Mouse (Mus musculus) limb, embryonic 14.5 days (tissue): ENCODE results near the gene Lifr. TPM values are rescaled to one million over a fixed set of nuclear protein-coding genes. Genes with fewer than 3 reads are reported as not detected.
A peak's percentile ranks its signal among the peaks of the same experiment; 100 is the strongest.

Experiments used
- ATAC-seq: fragments of 200-750 bp; cut with Nextera tagmentation; 2 replicates; pipeline ENCODE4 v1.8.0; 2017; ENCODE audit warnings: low read depth, moderate number of reproducible peaks, moderate TSS enrichment; ENCODE audit not compliant: low FRiP score
- DNase-seq: peaks from one replicate; pipeline ENCODE4 v3.0.0-alpha.2; 2015; ENCODE audit warnings: low spot score
- H3K27ac ChIP-seq: fragments of 300-500 bp; sonication (generic); replicated peaks from 2 replicates; pipeline ENCODE4 v1.5.1; 2014; ENCODE audit warnings: low read depth, mild to moderate bottlenecking, low read length, moderate library complexity, mixed read lengths
- H3K27me3 ChIP-seq: fragments of 300-500 bp; sonication (generic); 2 replicates; pipeline ENCODE4 v1.6.1; 2014; ENCODE audit warnings: low read length, mixed read lengths; ENCODE audit not compliant: control insufficient read depth, insufficient read depth
- H3K36me3 ChIP-seq: fragments of 300-500 bp; sonication (generic); 2 replicates; pipeline ENCODE4 v1.6.1; 2014; ENCODE audit warnings: mild to moderate bottlenecking, low read length, moderate library complexity, mixed read lengths; ENCODE audit not compliant: control insufficient read depth, insufficient read depth
- H3K4me1 ChIP-seq: fragments of 300-500 bp; sonication (generic); 2 replicates; pipeline ENCODE4 v1.6.1; 2014; ENCODE audit warnings: antibody characterized with exemption, low read length, mixed read lengths; ENCODE audit not compliant: control insufficient read depth, insufficient read depth
- H3K4me2 ChIP-seq: fragments of 300-500 bp; sonication (generic); replicated peaks from 2 replicates; pipeline ENCODE4 v1.6.1; 2014; ENCODE audit warnings: low read depth, mild to moderate bottlenecking, low read length, moderate library complexity; ENCODE audit not compliant: severe bottlenecking
- H3K4me3 ChIP-seq: fragments of 300-500 bp; sonication (generic); replicated peaks from 2 replicates; pipeline ENCODE4 v1.5.1; 2014; ENCODE audit warnings: low read length
- H3K9ac ChIP-seq: fragments of 300-500 bp; sonication (generic); 2 replicates; pipeline ENCODE4 v1.6.1; 2014; ENCODE audit warnings: mild to moderate bottlenecking, low read depth, low read length, moderate library complexity; ENCODE audit not compliant: severe bottlenecking
- H3K9me3 ChIP-seq: fragments of 300-500 bp; sonication (generic); 2 replicates; pipeline ENCODE4 v1.6.1; 2016; ENCODE audit warnings: low read length; ENCODE audit not compliant: control insufficient read depth
- POLR2A ChIP-seq: fragments of 200-500 bp; IDR thresholded peaks from 2 replicates; pipeline ENCODE4 v1.8.0; 2012; ENCODE audit warnings: inconsistent platforms, mild to moderate bottlenecking, moderate library complexity, borderline replicate concordance; ENCODE audit not compliant: insufficient read depth, insufficient read length; ENCODE audit errors: extremely low read depth
- WGBS: fragments of 180-500 bp; shearing (Covaris S2); extraction: QIAGEN DNeasy Blood & Tissue Kit; methylation state at CpG from one replicate; pipeline ENCODE4 v1.1.7; 2014; 5-methylcytosine and 5-hydroxymethylcytosine counted together
- polyA plus RNA-seq, 2 experiments: library from polyadenylated mRNA; depleted of rRNA in 1 of 2; stranded (reverse) in 1 of 2; unstranded in 1 of 2; fragments of >200 nt; fragmentation: Nextera tagmentation in 1 of 2; extraction: Ambion mirVana in 1 of 2; gene quantifications; 2 replicates each; pipeline versions ENCODE4 v1.2.1 to v1.2.3; 2012 to 2014

Lifr gene
- polyA plus RNA-seq, 2 experiments = 15.7 to 25.2 TPM

GRCm38 (mm10) chr15:7197652-7198445 is 107.4 kb downstream of the Lifr start:
- Histone ChIP-seq H3K4me1 (peaks cover 34% of the 10 kb centered on the region), H3K27ac (0 out of 2 replicates have a peak overlapping the region, but pooled peaks have one; percentile 70), H3K36me3 (no peaks in the 10 kb centered on the region), H3K4me3 (no peak overlapping the region), H3K9ac (no peak overlapping the region), H3K27me3 (no peaks in the 10 kb centered on the region), H3K9me3 (no peaks in the 10 kb centered on the region), H3K4me2 (no peak overlapping the region)
- no peak for ATAC-seq
- DNase-seq = peak; percentile 44
- 25% methylated on average over 3 of the region's 3 CpGs for WGBS
- no peak for TF ChIP-seq POLR2A

GRCm38 (mm10) chr15:7198816-7199215 is 108.4 kb downstream of the Lifr start:
- DNase-seq = peak; percentile 40
- Histone ChIP-seq H3K9me3 (no peaks in the 10 kb centered on the region), H3K27ac (no peak overlapping the region), H3K4me3 (no peak overlapping the region), H3K9ac (no peak overlapping the region), H3K27me3 (no peaks in the 10 kb centered on the region), H3K4me1 (peaks cover 44% of the 10 kb centered on the region), H3K4me2 (no peak overlapping the region), H3K36me3 (no peaks in the 10 kb centered on the region)
- no peak for TF ChIP-seq POLR2A
- 44% methylated on average over 2 of the region's 2 CpGs for WGBS
- ATAC-seq = no peak

GRCm38 (mm10) chr15:7200286-7200685 is 109.9 kb downstream of the Lifr start:
- no peak for TF ChIP-seq POLR2A
- no peaks in the 10 kb centered on the region for H3K9me3 ChIP-seq
- 70% methylated on average over 6 of the region's 6 CpGs for WGBS
- H3K4me2 ChIP-seq = no peak overlapping the region
- no peak overlapping the region for H3K9ac ChIP-seq
- H3K4me3 ChIP-seq = no peak overlapping the region
- DNase-seq (no peak), ATAC-seq (no peak)
- no peak overlapping the region for H3K27ac ChIP-seq
- H3K27me3 ChIP-seq = no peaks in the 10 kb centered on the region
- peaks cover 47% of the 10 kb centered on the region for H3K4me1 ChIP-seq
- no peaks in the 10 kb centered on the region for H3K36me3 ChIP-seq

- Histone ChIP-seq H3K9ac (no peak overlapping the region), H3K4me3 (no peak overlapping the region), H3K27ac (peak overlapping the region; percentile 69), H3K9me3 (no peaks in the 10 kb centered on the region), H3K36me3 (no peaks in the 10 kb centered on the region), H3K4me1 (peaks cover 58% of the 10 kb centered on the region), H3K27me3 (no peaks in the 10 kb centered on the region), H3K4me2 (no peak overlapping the region)
- 0 out of 2 replicates have a peak, but pooled peaks have one; percentile 31 for ATAC-seq
- 43% methylated on average over 9 of the region's 9 CpGs for WGBS
- DNase-seq = peak; percentile 74
- TF ChIP-seq POLR2A = no peak
Observed at GRCm38 (mm10) chr15:7201421-7202380, 111.3 kb downstream of the Lifr start.

GRCm38 (mm10) chr15:7202981-7203380 is 112.6 kb downstream of the Lifr start:
- Histone ChIP-seq H3K27ac (no peak overlapping the region), H3K9me3 (no peaks in the 10 kb centered on the region), H3K27me3 (no peaks in the 10 kb centered on the region), H3K4me3 (no peak overlapping the region), H3K36me3 (no peaks in the 10 kb centered on the region), H3K4me2 (no peak overlapping the region), H3K4me1 (peaks cover 54% of the 10 kb centered on the region), H3K9ac (no peak overlapping the region)
- no peak for DNase-seq
- ATAC-seq = no peak
- TF ChIP-seq POLR2A = no peak
- 92% methylated on average over 5 of the region's 5 CpGs for WGBS
